Mouse (Mus musculus) thymus, postnatal 4 days (tissue): Measurements from ENCODE around the gene Utrn.

ENCODE experiments used
- DNase-seq: peaks from one replicate; pipeline ENCODE4 v3.0.0; 2021

Gene Utrn

GRCm38 (mm10) chr10:12489551-12490177 lies 379.5 kb downstream of the Utrn start:
- no peak for DNase-seq

GRCm38 (mm10) chr10:12488518-12488917 lies 380.6 kb downstream of the Utrn start:
- DNase-seq, result no peak

- no peak for DNase-seq
Measured at GRCm38 (mm10) chr10:12488117-12488516, 381.0 kb downstream of the Utrn start.

GRCm38 (mm10) chr10:12483494-12483893 lies 385.7 kb downstream of the Utrn start:
- DNase-seq, result no peak

DNA sequence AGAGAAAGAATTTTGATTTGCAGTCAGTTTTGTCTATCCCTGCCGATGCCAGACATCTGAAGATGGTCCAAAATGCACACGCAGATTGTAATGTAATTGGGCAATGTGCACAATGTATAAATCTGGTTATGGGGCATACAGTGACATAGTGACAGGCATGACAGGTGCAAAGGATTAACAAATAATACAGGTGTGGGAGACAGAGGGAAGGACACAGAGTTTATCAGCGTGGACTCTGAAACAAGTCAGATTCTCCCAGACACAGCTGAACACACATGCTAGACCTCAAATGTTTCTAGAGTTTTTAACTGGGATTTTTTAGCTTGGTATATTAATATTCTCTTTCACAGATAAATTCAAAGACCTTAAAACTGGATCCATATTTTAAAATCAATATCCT lies 386.2 kb downstream of the Utrn start:
- DNase-seq, result no peak

DNA sequence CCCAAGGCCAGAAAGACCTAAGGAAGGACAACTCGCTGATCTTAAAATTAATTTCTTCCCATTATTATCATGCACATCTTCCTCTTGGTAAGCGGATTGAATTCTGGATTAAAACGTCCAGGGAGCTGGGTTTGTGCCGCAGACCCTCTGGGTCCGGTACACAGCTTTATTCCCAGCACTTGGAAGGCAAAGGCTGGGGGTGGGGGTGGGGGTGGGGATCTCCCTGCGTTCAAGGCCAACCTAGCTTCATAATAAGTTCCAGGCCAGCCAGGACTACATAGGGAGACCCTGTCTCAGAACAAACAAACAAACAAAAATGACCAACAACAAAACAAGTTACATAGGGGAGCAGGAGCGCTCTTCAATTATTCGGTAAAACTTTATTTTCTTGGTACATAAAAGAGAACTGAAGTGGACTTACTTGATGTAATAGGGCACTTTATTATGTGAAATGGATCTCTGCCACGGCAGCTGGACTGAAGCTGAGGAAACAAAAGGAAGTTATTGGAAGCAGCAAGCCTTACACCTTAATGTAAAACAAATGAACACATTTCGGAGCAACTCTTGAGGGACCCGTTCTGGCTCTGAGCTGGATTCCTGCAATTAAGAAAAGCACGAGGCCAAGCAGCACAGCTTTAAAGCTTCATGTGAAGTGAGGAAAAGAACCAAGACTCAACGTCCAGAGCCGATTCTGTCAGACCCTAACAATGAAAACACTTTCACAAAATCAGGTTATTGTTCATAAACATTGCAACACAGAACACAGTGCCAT lies 394.1 kb downstream of the Utrn start:
- no peak for DNase-seq

DNA sequence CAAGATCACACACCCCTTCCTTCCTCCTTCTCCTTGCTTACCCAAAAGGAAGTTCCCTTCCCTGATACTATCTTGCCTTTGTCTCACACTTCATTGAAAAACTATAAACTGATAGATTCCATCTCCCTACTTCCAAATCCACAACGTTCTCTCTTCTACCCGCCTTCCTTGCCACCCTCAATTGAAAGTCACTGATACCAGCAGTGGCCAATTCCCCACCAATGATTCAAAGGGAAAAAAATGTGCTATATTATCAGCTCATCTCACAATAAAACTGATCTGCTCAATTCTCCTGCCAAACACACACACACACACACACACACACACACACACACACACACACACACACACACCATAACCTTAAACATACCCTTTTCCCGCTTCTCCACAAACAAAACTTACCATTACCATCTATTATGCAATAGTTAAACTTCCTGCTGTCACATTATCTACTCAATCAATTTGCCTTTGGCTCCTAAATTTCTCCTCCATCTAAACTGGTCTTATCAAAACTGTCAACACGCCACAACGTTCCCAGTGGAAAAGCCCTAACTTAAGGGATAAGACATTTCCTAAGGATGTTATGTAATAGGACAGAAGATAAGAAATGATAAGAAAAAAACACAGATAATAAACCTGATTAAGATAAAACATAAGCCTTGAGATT lies 399.6 kb downstream of the Utrn start:
- DNase-seq, result no peak

DNA sequence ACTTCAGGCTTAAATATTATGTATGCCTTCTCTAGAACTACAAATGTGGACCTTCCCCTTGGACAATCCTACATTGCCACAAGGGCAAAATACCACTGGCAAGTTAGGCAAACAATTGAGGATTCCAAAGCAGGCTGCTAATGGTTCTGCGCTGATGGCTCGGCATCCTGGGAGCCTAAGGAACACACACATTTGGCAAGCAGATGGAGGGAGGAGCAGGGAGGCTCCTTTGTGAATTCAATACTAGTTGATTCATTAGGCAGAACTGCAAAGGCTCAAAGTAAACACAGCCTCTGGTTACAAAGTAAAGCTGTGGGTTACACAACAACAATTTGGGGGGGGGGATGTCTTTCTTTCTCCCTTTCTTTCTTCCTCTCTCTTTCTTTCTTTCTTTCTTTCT lies 401.6 kb downstream of the Utrn start:
- DNase-seq, result no peak

GRCm38 (mm10) chr10:12460945-12461344 lies 408.2 kb downstream of the Utrn start:
- DNase-seq, result no peak

- no peak for DNase-seq
Measured at GRCm38 (mm10) chr10:12456867-12457266, 412.3 kb downstream of the Utrn start.

DNA sequence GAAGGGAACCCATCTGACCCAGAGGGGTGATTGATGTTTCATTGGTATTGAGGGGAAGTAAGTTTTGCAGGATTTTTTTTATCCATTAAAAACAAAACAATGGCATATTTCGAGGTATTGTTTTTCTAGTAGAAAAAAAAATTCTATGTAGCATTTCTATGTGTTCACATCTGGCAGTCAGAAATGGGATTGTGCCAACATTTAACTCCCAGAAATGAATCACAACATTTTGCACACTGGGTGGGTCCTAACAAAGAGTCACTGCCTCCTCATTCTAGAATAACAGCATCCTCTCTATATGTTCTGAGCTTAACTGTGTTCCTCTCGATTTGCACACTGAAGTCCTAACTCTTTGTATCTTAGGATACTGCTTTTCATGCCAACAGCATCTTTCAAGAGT lies 416.5 kb downstream of the Utrn start:
- no peak for DNase-seq

- no peak for DNase-seq
Measured at GRCm38 (mm10) chr10:12444122-12444521, 425.0 kb downstream of the Utrn start.

GRCm38 (mm10) chr10:12433161-12433560 lies 436.0 kb downstream of the Utrn start:
- DNase-seq, result no peak

GRCm38 (mm10) chr10:12430399-12430798 lies 438.8 kb downstream of the Utrn start:
- no peak for DNase-seq

DNA sequence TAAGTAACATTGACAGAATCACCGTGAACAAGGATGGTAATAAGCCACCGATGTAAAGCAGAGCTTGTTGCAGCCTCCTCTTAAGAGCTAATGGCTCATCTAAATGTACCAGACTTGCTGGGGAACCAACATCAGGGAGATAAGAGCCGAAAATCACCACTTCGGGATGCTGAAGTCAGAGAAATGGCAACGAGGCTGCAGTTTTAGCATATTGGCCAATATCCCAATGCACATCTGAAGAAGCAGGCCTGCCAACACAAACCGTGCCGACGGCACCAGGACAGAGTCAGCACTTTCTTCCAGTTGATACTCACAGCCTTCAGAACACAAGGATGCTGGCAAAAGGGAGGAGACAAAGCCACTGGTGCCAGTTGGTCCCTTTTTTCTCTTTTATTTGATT lies 442.3 kb downstream of the Utrn start:
- no peak for DNase-seq

- DNase-seq, result no peak
Measured at GRCm38 (mm10) chr10:12424944-12425343, 444.2 kb downstream of the Utrn start.

DNA sequence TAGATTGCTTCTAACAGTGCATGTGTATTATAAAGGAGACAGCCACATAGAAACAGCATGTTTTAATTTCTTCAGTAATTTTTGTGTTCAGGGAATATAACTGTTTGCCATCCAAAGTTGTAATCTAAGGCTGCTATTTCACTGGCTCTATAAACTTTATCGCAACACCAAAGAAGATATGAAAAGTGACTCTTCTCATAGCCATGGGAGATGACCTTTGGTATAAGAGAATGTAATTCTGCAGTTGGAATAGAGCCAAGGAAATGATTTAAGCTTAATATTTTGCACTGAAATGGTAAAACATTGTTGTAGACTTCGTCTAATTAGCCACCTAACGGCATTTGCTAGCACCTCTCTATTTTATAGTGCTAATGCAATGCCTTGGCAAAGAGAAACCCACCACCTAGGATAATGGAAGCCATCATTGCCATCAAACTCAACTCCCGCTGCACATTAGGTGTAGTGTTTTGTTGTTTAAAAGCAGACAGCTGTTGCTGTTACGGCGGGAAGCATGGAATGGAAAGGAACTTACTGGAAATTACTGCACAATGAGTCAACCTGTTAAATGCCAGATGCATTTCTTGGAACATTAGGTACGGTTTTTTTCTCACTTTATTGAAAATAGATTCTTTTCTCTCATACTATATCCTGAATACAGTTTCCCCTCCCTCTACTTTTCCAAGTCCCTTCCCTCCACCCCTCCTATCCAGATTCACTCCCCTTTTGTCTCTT lies 445.0 kb downstream of the Utrn start:
- DNase-seq, result no peak

DNA sequence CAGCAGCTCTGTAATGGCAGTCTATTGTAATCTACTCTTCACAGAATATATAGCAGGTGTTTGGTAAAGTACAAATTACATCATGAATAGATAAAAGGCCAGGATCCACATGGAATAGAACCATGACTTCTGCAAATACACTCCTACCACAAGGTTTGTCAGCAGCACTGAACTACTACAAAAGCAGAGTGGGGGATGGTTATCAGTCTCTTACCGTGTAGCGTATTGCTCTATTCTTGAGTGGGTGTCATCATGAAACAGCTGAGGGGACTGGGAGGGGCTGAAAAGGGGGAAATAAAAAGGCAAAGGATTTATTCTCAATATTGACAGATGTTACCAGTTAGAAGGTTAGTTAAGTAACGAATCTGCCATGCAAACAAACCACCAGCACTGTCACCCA lies 454.2 kb downstream of the Utrn start:
- DNase-seq, result no peak

DNA sequence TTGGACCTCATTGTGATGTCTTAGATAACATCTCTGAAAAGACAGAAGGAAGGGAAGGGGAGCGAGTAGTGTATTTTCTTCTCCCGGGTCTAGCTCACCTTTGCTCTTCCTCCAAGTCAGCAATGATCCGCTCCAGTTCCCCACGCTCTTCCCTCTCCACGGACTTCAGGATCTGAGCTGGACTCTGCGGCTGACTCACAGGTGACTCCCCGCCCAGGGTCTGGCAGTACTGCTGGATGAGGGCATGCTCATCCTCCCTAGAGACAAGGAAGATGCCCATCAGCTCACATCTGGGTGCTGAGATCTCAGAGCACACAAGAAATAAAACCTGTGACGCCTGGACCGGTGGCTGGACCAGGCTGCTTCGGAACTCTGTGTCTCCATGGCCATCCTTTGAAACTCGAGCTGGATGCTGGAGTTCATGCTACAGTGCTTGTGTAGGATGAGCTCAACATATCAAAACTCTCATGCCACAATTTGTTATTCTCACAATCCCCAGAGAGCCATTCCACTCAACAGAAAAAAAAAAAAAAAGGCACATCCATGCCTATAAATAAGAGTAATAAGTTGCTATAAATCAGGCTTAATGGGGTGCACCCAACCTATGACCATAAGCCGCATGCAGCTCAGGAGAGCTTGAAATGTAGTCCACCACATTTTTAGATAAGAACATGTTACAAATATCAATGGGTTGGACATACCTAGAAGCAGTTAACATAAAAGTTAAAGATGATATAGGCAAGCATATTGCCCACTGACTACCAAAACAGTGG lies 462.6 kb downstream of the Utrn start:
- DNase-seq, result no peak

DNA sequence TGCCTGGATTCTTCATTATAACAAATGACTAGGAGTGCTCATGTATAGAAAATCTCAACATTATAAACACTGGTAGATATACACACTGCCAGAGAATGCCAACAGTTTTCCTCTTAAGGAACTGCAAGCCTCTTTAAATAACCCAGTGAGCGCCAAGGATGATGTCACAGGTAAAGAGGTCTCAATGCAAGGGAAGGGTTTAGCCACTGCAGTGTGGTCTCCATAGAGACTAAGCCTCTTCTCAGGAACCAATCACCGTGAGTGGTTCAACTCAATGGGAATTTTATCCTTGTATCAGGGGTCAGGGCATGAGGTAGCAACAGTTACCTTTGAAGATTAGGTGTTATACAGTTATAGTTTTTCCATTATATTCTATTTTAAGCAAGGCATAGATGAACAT lies 469.7 kb downstream of the Utrn start:
- no peak for DNase-seq

GRCm38 (mm10) chr10:12380139-12380538 lies 489.0 kb downstream of the Utrn start:
- no peak for DNase-seq

GRCm38 (mm10) chr10:12379123-12379522 lies 490.0 kb downstream of the Utrn start:
- DNase-seq, result no peak

GRCm38 (mm10) chr10:12377727-12378126 lies 491.4 kb downstream of the Utrn start:
- DNase-seq, result no peak
